Mouse (Mus musculus) testis, adult 2 months (tissue): ENCODE measurements around the gene Bfsp2.

ENCODE experiments used
- CTCF ChIP-seq: fragments of 200-500 bp; IDR thresholded peaks from 2 replicates; pipeline ENCODE4 v1.5.1; 2012; ENCODE audit warnings: low read depth, mild to moderate bottlenecking, inconsistent platforms, low read length, moderate library complexity; ENCODE audit not compliant: control insufficient read depth, insufficient read depth, insufficient replicate concordance
- POLR2A ChIP-seq: fragments of 200-500 bp; IDR thresholded peaks from 2 replicates; pipeline ENCODE4 v1.6.1; 2012; ENCODE audit warnings: low read depth, mild to moderate bottlenecking, inconsistent platforms, low read length, moderate library complexity; ENCODE audit not compliant: control insufficient read depth

- no peak for TF ChIP-seq CTCF
- TF ChIP-seq POLR2A: no peak
These were observed 4.8 kb downstream of the Bfsp2 start for GRCm38 (mm10) chr9:103475414-103475813.
